Mouse (Mus musculus) embryonic facial prominence, embryonic 13.5 days (tissue): Measurements from ENCODE around the gene Grin2c. TPM values are rescaled to one million over a fixed set of nuclear protein-coding genes. Genes with fewer than 3 reads are reported as not detected.

Experiments used
- ATAC-seq: fragments of 200-750 bp; cut with Nextera tagmentation; 2 replicates; pipeline ENCODE4 v1.8.0; 2017; ENCODE audit warnings: low read depth; ENCODE audit not compliant: insufficient number of reproducible peaks, insufficient read depth, low FRiP score, low TSS enrichment
- H3K27ac ChIP-seq: fragments of 300-500 bp; sonication (generic); 2 replicates; pipeline ENCODE4 v1.5.1; 2015; ENCODE audit warnings: moderate library complexity, mild to moderate bottlenecking, inconsistent platforms
- H3K27me3 ChIP-seq: fragments of 300-500 bp; sonication (generic); 2 replicates; pipeline ENCODE4 v1.6.1; 2015; ENCODE audit warnings: mild to moderate bottlenecking, inconsistent platforms
- H3K36me3 ChIP-seq: fragments of 300-500 bp; sonication (generic); 2 replicates; pipeline ENCODE4 v1.6.1; 2015; ENCODE audit warnings: mild to moderate bottlenecking, inconsistent platforms
- H3K4me1 ChIP-seq: fragments of 300-500 bp; sonication (generic); 2 replicates; pipeline ENCODE4 v1.6.1; 2015; ENCODE audit warnings: inconsistent platforms
- H3K4me2 ChIP-seq: fragments of 300-500 bp; sonication (generic); 2 replicates; pipeline ENCODE4 v1.6.1; 2015; ENCODE audit warnings: moderate library complexity, mild to moderate bottlenecking, inconsistent platforms
- H3K4me3 ChIP-seq: fragments of 300-500 bp; sonication (generic); 2 replicates; pipeline ENCODE4 v1.5.1; 2015; ENCODE audit warnings: mild to moderate bottlenecking, inconsistent platforms
- H3K9ac ChIP-seq: fragments of 300-500 bp; sonication (generic); 2 replicates; pipeline ENCODE4 v1.6.1; 2015; ENCODE audit warnings: mild to moderate bottlenecking, inconsistent platforms
- H3K9me3 ChIP-seq: fragments of 300-500 bp; sonication (generic); 2 replicates; pipeline ENCODE4 v1.6.1; 2016; ENCODE audit warnings: inconsistent platforms
- WGBS: fragments of 180-500 bp; shearing (Covaris S2); methylation state at CpG from one replicate; pipeline ENCODE4 v1.1.7; 2015; ENCODE audit warnings: mixed read lengths; 5-methylcytosine and 5-hydroxymethylcytosine counted together
- polyA plus RNA-seq: library from polyadenylated mRNA; unstranded; fragments of >200 nt; fragmentation: Nextera tagmentation; extraction: Ambion mirVana; gene quantifications from 2 replicates; pipeline ENCODE4 v1.2.1, GENCODE M21; 2015

Grin2c gene
- polyA plus RNA-seq, 1 experiment from 2014 or later = not detected

DNA sequence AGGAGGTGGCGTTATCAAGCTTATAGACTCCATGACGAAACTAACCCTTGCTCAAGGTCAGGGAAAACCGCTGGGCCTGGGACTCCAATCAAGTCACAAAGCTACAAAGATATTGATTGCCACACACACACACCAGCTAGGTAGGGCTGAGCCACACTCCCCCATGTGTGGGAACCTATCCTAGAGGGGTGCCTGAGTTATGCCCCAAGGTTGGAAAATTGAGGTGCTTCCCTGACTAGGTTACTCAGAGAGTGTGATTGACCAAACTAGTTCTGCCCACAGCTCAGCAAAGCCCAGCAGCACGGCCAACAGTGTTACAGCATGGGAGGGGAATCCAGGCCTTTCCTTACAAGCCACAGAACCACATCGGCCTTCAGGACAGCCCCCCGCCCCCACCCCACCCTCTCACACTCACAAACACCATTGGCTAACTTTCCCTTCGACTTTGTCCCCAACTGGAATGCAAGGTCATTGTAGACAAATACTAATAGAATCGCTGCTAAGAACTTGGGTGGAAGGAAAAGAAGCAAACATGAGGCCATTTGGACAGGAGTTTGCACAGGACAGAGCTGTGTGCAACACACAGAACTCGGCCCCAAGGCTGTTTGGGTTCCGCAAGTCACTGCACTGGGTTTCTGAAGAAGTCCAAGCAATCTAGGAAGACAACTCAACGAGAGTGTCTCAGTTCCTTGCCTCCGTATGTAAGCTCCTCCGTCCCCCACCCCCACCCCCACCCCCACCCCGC lies 25.8 kb upstream of the Grin2c start:
- ATAC-seq = no peak
- Histone ChIP-seq H3K27me3 (peaks cover 23% of the 10 kb centered on the region), H3K9ac (no peak overlapping the region), H3K9me3 (no peaks in the 10 kb centered on the region), H3K4me2 (no peak overlapping the region), H3K4me3 (no peak overlapping the region), H3K4me1 (peaks cover 7% of the 10 kb centered on the region; the same call in 1 of the 2 replicates), H3K27ac (no peak overlapping the region; the same call in 1 of the 2 replicates), H3K36me3 (no peaks in the 10 kb centered on the region)
- WGBS = 53% methylated on average over 14 of the region's 14 CpGs

DNA sequence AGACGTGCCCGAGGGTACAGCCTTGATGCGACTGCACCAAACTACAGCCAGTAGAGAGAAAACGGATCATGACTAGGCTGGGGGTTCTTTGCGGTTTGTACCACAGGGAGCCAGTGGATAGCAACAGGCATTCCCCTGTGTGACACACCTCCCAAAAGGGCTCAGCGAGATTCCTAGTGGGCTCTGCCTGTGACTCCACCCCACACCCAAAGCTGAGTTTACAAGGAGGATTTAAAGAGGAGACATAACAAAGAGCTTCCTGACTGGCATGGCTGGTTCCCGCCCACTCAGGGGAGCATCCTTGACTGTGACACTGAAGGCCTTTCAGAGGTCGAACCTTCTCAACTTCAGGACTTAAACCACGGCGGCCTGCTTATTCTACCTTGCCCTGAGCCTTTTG lies 24.5 kb upstream of the Grin2c start:
- 77% methylated on average over 10 of the region's 10 CpGs for WGBS
- Histone ChIP-seq H3K4me2 (no peak overlapping the region), H3K9me3 (no peaks in the 10 kb centered on the region), H3K27ac (no peak overlapping the region), H3K4me1 (no peaks in the 10 kb centered on the region), H3K4me3 (no peak overlapping the region), H3K36me3 (no peaks in the 10 kb centered on the region), H3K27me3 (peaks cover 10% of the 10 kb centered on the region), H3K9ac (no peak overlapping the region)
- no peak for ATAC-seq

DNA sequence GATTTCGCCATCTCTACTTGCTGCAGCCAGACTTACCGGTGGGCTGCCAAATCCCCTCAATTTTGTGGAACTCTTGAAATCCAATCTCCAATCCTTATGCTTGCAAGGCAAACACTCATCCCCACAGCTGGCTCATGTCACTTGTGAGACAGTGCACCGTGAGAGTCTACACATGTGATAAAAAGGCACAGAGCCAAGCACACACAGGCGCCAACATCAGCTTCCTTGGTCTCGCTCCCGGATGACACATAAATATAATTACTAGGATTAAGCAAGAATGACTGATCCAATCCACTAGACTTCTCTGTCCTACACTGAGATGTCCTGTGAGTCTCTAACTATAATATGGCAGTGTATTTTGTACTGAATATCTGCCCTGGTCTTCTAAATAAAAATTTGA lies 23.9 kb upstream of the Grin2c start:
- no peak overlapping the region for H3K27ac ChIP-seq
- 76% methylated on average over 6 of the region's 6 CpGs for WGBS
- no peaks in the 10 kb centered on the region for H3K36me3 ChIP-seq
- H3K27me3 ChIP-seq = peaks cover 5% of the 10 kb centered on the region
- no peak overlapping the region for H3K4me3 ChIP-seq
- H3K9me3 ChIP-seq = no peaks in the 10 kb centered on the region
- no peak overlapping the region for H3K9ac ChIP-seq
- H3K4me2 ChIP-seq = no peak overlapping the region
- ATAC-seq = no peak
- no peaks in the 10 kb centered on the region for H3K4me1 ChIP-seq

DNA sequence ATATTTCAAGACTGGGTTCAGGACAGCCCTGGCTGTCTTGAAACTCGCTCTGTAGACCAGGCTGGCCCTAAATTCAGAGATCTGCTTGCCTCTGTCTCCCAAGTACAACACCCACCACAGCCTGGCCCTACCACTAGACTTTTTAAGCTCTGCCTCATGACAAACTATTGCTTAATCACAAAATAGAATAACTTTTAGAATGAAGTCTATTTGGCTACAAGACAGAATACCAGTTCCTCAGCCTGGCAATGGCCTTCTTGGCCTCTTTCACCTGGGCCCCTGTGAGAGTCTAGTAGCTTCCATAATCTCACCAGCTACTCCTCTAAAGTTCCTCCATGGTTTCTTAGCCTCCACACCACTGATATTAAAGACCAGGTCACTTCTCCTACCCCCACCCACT lies 23.3 kb upstream of the Grin2c start:
- Histone ChIP-seq H3K4me3 (no peak overlapping the region), H3K27ac (no peak overlapping the region), H3K9ac (no peak overlapping the region), H3K4me1 (no peaks in the 10 kb centered on the region), H3K27me3 (no peaks in the 10 kb centered on the region; the same call in 1 of the 2 replicates), H3K36me3 (no peaks in the 10 kb centered on the region), H3K4me2 (no peak overlapping the region), H3K9me3 (no peaks in the 10 kb centered on the region)
- 87% methylated on average over 1 of the region's 1 CpGs for WGBS
- ATAC-seq = no peak

DNA sequence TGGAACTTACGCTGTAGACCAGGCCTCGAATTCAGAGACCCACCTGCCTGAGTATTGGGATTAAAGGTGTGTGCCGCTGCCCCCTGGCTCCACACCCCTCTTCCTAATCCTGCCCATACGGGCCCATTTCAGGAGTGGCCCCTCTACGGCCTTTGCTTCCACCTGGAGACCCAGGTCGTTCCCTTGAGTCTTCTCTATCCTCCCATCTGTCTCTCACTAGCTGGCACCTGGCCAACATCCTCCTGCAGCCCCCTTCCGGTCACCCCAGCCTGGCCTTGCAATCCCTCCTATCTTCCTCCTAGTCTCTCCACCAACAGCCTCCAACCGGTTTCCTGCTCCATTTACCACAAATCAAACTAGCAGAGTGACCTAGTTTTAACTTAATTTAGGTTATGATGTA lies 22.8 kb upstream of the Grin2c start:
- no peak overlapping the region for H3K27ac ChIP-seq
- H3K9me3 ChIP-seq = no peaks in the 10 kb centered on the region
- WGBS = 70% methylated on average over 8 of the region's 8 CpGs
- no peaks in the 10 kb centered on the region for H3K27me3 ChIP-seq
- H3K4me2 ChIP-seq = no peak overlapping the region
- H3K36me3 ChIP-seq = no peaks in the 10 kb centered on the region
- no peak overlapping the region for H3K4me3 ChIP-seq
- no peak for ATAC-seq
- no peak overlapping the region for H3K9ac ChIP-seq
- H3K4me1 ChIP-seq = no peaks in the 10 kb centered on the region

DNA sequence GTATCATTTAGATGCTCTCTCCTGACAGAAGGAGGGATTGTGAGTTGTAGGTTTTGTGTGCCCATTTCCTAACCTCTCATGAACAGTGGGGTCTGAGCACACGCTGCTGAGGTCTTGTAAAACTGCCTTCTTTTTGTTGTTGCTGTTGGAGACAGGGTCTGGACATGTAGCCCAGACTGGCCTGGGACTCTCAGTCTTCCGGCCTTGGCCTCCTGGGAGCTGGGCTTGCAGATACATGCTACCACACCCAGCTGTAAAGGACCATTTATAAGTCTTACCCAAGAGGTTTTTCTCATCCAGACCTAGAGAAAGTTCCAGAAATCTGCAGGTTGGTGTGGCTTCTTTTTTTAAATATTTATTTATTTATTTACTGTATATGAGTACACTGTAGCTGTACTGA lies 21.3 kb upstream of the Grin2c start:
- Histone ChIP-seq H3K27ac (no peak overlapping the region), H3K4me1 (no peaks in the 10 kb centered on the region), H3K36me3 (no peaks in the 10 kb centered on the region), H3K27me3 (no peaks in the 10 kb centered on the region), H3K9me3 (no peaks in the 10 kb centered on the region), H3K4me2 (no peak overlapping the region), H3K4me3 (no peak overlapping the region), H3K9ac (no peak overlapping the region)
- no peak for ATAC-seq
- 95% methylated on average over 2 of the region's 2 CpGs for WGBS

DNA sequence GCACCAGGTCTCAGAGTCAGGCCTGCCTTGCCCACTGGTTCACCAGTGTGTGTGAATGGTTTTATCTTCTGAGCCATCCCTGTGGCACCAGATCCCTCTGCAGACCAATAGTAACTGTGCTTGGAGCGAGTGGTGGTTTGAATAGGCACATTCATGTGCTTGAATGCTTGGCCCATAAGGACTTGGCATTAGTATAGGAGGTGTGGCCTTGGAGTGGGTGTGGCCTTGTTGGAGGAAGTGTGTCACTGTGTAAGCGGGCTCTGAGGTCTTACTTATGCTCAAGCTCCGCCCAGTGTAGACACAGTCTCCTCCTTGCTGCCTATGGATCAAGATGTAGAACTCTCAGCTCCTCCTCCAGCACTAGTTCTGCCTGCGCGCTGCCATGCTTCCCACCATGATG lies 20.3 kb upstream of the Grin2c start:
- no peaks in the 10 kb centered on the region for H3K36me3 ChIP-seq
- no peak overlapping the region for H3K4me2 ChIP-seq
- no peaks in the 10 kb centered on the region for H3K9me3 ChIP-seq
- no peaks in the 10 kb centered on the region for H3K27me3 ChIP-seq
- no peak for ATAC-seq
- H3K27ac ChIP-seq = no peak overlapping the region
- 80% methylated on average over 5 of the region's 5 CpGs for WGBS
- no peak overlapping the region for H3K9ac ChIP-seq
- H3K4me3 ChIP-seq = no peak overlapping the region
- H3K4me1 ChIP-seq = no peaks in the 10 kb centered on the region

DNA sequence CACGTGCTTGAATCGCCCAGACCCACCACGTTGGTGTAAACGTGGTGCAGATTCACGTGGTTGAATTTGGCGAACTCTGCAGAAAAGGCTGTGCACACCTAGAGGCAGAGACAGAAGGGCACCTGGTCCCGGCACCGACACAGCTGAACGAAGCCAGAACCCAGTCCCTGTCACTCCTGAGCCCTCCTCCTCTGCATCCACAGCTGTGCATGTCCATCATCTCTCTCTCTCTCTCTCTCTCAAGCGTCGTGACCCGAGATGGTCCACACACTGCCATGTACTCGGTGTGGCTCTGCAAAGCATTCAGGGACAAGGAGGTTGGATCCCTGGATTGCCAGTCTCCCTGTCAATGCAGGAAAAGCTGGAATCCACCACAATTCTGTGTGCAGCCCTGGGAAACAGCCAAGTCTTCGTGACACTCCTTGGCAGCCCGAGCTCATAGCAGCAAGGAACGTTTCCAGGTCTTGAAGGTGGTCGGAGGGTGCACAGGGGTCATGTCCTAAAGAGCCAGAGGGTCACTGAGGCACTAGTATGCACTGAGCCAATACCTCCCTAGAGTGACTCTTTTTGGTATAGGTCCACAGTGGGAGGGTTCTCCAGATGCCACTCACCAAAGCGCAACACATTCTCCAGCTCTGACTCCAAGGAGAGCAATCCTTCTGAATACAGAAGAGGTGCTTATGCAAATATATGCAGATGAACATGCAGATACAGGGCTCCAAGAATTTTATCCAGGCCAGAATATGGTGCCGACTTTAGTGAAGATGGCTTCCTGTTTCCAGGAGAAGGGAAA lies 19.4 kb upstream of the Grin2c start:
- no peaks in the 10 kb centered on the region for H3K36me3 ChIP-seq
- no peak overlapping the region for H3K4me3 ChIP-seq
- no peaks in the 10 kb centered on the region for H3K27me3 ChIP-seq
- H3K27ac ChIP-seq = no peak overlapping the region
- no peak overlapping the region for H3K9ac ChIP-seq
- ATAC-seq = no peak
- no peak overlapping the region for H3K4me2 ChIP-seq
- WGBS = 73% methylated on average over 19 of the region's 19 CpGs
- no peaks in the 10 kb centered on the region for H3K9me3 ChIP-seq
- no peaks in the 10 kb centered on the region for H3K4me1 ChIP-seq

DNA sequence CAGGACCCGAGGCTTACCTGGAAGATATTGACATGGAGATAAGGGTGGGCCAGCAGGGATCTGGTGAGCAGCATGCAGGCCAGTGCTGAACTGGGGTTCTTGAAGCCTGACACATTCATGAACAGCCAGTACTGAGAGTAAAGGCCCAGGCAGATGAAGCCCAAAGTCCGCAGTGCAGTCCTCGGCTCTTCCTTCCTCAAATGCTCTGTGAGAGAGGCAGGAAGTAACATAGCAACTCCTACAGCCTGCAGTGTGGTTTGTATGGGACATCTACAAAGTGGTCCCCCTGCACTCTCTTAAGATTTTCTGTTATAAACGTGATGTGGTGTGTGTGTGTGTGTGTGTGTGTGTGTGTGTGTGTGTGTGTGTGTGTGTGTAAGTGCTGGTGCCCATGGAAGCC lies 18.2 kb upstream of the Grin2c start:
- Histone ChIP-seq H3K4me2 (no peak overlapping the region), H3K4me1 (no peaks in the 10 kb centered on the region), H3K27me3 (no peaks in the 10 kb centered on the region), H3K4me3 (no peak overlapping the region), H3K36me3 (no peaks in the 10 kb centered on the region), H3K27ac (no peak overlapping the region), H3K9ac (no peak overlapping the region), H3K9me3 (no peaks in the 10 kb centered on the region)
- ATAC-seq = no peak
- WGBS = 63% methylated on average over 4 of the region's 4 CpGs

DNA sequence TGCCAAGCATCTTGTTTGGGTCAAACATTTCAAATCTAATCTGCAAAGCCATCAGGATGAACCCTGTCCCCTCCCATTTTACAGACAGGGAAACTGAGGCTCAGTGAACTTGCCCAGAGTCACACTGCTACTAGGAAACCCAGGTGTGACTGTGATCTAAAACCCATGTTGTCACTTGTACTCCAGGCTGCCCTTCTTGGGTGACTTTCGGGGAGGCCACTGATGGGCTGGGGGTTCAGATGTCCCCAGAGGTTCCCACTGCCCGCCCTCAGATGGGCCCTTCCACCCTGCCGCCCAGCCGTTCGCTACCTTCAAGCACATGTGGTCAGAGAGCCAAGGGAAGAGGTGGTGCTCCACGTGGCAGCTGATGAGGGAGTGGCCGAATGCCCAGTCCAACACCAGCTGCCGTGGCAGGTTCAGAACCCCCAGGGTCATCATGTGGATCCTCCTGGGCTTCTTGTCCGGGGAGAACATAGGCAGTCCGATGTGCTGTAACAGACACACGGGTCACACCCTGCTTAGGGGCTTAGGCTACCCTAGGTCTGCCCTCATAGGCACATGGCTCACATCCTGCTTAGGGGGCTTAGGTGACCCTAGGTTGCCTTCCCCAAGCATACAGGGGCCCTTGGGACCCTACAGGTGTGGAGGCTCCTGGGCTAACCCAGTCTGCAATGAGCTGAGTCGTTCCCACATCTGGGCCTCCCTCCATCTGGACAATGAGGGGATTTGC lies 17.0 kb upstream of the Grin2c start:
- H3K4me2 ChIP-seq = no peak overlapping the region
- no peak overlapping the region for H3K9ac ChIP-seq
- H3K27me3 ChIP-seq = no peaks in the 10 kb centered on the region
- no peak for ATAC-seq
- WGBS = 86% methylated on average over 12 of the region's 12 CpGs
- no peak overlapping the region for H3K27ac ChIP-seq
- H3K4me3 ChIP-seq = no peak overlapping the region
- H3K9me3 ChIP-seq = no peaks in the 10 kb centered on the region
- H3K4me1 ChIP-seq = no peaks in the 10 kb centered on the region
- no peaks in the 10 kb centered on the region for H3K36me3 ChIP-seq

DNA sequence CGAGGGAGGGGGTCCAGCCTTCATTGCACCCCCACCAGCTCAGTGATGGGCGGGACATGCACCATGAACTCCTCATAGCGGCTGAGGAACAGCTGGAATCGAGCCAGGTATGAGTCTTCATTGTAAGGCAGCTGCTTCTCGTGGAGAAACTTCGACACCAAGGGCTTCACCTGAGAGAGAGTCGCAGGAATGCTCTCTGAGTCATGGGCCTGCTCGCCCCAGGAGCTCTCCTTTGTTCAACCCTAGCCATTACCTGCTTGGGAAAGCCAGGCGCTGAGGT lies 16.4 kb upstream of the Grin2c start:
- no peak overlapping the region for H3K4me2 ChIP-seq
- H3K9me3 ChIP-seq = no peaks in the 10 kb centered on the region
- H3K4me3 ChIP-seq = no peak overlapping the region
- no peaks in the 10 kb centered on the region for H3K36me3 ChIP-seq
- 72% methylated on average over 9 of the region's 9 CpGs for WGBS
- no peaks in the 10 kb centered on the region for H3K4me1 ChIP-seq
- ATAC-seq = no peak
- no peak overlapping the region for H3K27ac ChIP-seq
- no peaks in the 10 kb centered on the region for H3K27me3 ChIP-seq
- no peak overlapping the region for H3K9ac ChIP-seq
